Mouse (Mus musculus) ES-E14 (cell line): ENCODE measurements at regions not wholly inside any gene's neighbourhood (a gene's known extent, or its start where the extent isn't known, plus 50 kb on each side); places are given as distances from the start of the nearest gene placed in this dataset.

Source experiments
- CHD2 ChIP-seq: IDR thresholded peaks from 2 replicates; pipeline ENCODE4 v1.6.1; 2014; ENCODE audit warnings: mild to moderate bottlenecking, low read depth, low read length, inconsistent platforms
- MAFK ChIP-seq: IDR thresholded peaks from 2 replicates; pipeline ENCODE4 v1.6.1; 2014; ENCODE audit warnings: mild to moderate bottlenecking, low read depth, low read length, inconsistent platforms; ENCODE audit not compliant: insufficient read depth
- ZC3H11A ChIP-seq: IDR thresholded peaks from 2 replicates; pipeline ENCODE4 v1.6.1; 2012; ENCODE audit warnings: low read depth, mild to moderate bottlenecking, inconsistent platforms, low read length, borderline replicate concordance
- ZNF384 ChIP-seq: IDR thresholded peaks from 2 replicates; pipeline ENCODE4 v1.6.1; 2012; ENCODE audit warnings: low read depth, low read length, inconsistent platforms

GRCm38 (mm10) chr11:90844925-90845319 is 156.8 kb upstream of the Tom1l1 start:
- no peak for TF ChIP-seq CHD2
- no peak for TF ChIP-seq ZNF384
- no peak for TF ChIP-seq MAFK
- TF ChIP-seq ZC3H11A = no peak
